Mouse (Mus musculus): Measurements from ENCODE around the gene Gm20696. TPM values are rescaled to one million over a fixed set of nuclear protein-coding genes. Genes with fewer than 3 reads are reported as not detected.

The Gm20696 gene
- polyA plus RNA-seq, 1 experiment: 3.0 TPM

GRCm38 (mm10) chr6:99272174-99272573 is 394.4 kb downstream of the Gm20696 start:
- Histone ChIP-seq H3K4me1 (ENCODE audit: control insufficient read depth, insufficient read depth, low read length) (peaks cover 2% of the 10 kb centered on the region; the same call in 1 of the 2 replicates), H3K4me3 (ENCODE audit: insufficient read depth, low read length) (no peak overlapping the region), H3K27ac (ENCODE audit: insufficient read depth, low read length) (no peak overlapping the region)
- TF ChIP-seq POLR2A (IDR thresholded peaks at IDR 0.05; ENCODE audit: extremely low read depth, insufficient read depth, low read length) (no peak), CTCF (IDR thresholded peaks at IDR 0.05; ENCODE audit: extremely low read depth, insufficient read depth, low read length) (no peak)

- Histone ChIP-seq H3K4me1 (ENCODE audit: control insufficient read depth, insufficient read depth, low read length) (peaks cover 2% of the 10 kb centered on the region; the same call in 1 of the 2 replicates), H3K4me3 (ENCODE audit: insufficient read depth, low read length) (no peak overlapping the region), H3K27ac (ENCODE audit: insufficient read depth, low read length) (no peak overlapping the region)
- no peak for TF ChIP-seq CTCF (IDR thresholded peaks at IDR 0.05; ENCODE audit: extremely low read depth, insufficient read depth, low read length)
Measured at GRCm38 (mm10) chr6:99271741-99272140, 394.9 kb downstream of the Gm20696 start.

- Histone ChIP-seq H3K27ac (ENCODE audit: insufficient read depth, low read length) (no peak overlapping the region), H3K4me1 (ENCODE audit: control insufficient read depth, insufficient read depth, low read length) (peaks cover 12% of the 10 kb centered on the region; the same call in 1 of the 2 replicates), H3K4me3 (ENCODE audit: insufficient read depth, low read length) (no peak overlapping the region)
- TF ChIP-seq POLR2A (IDR thresholded peaks at IDR 0.05; ENCODE audit: extremely low read depth, insufficient read depth, low read length) (no peak), CTCF (IDR thresholded peaks at IDR 0.05; ENCODE audit: extremely low read depth, insufficient read depth, low read length) (no peak)
Measured at GRCm38 (mm10) chr6:99269921-99270320, 396.7 kb downstream of the Gm20696 start.

GRCm38 (mm10) chr6:99268171-99269061 is 398.2 kb downstream of the Gm20696 start:
- Histone ChIP-seq H3K4me3 (ENCODE audit: insufficient read depth, low read length) (no peak overlapping the region), H3K27ac (ENCODE audit: insufficient read depth, low read length) (no peak overlapping the region), H3K4me1 (ENCODE audit: control insufficient read depth, insufficient read depth, low read length) (peaks cover 12% of the 10 kb centered on the region; the same call in 1 of the 2 replicates)
- TF ChIP-seq CTCF (IDR thresholded peaks at IDR 0.05; ENCODE audit: extremely low read depth, insufficient read depth, low read length) (no peak), POLR2A (IDR thresholded peaks at IDR 0.05; ENCODE audit: extremely low read depth, insufficient read depth, low read length) (no peak)

GRCm38 (mm10) chr6:99265945-99266656 is 400.5 kb downstream of the Gm20696 start:
- Histone ChIP-seq H3K27ac (ENCODE audit: insufficient read depth, low read length) (peak overlapping the region; percentile 69; the same call in 1 of the 2 replicates), H3K4me3 (ENCODE audit: insufficient read depth, low read length) (no peak overlapping the region), H3K4me1 (ENCODE audit: control insufficient read depth, insufficient read depth, low read length) (peaks cover 12% of the 10 kb centered on the region; the same call in 1 of the 2 replicates)
- no peak for TF ChIP-seq CTCF (IDR thresholded peaks at IDR 0.05; ENCODE audit: extremely low read depth, insufficient read depth, low read length)
- TF ChIP-seq POLR2A (IDR thresholded peaks at IDR 0.05; ENCODE audit: extremely low read depth, insufficient read depth, low read length): no peak

- Histone ChIP-seq H3K27ac (ENCODE audit: insufficient read depth, low read length) (no peak overlapping the region), H3K4me1 (ENCODE audit: control insufficient read depth, insufficient read depth, low read length) (peaks cover 12% of the 10 kb centered on the region; the same call in 1 of the 2 replicates), H3K4me3 (ENCODE audit: insufficient read depth, low read length) (no peak overlapping the region)
- TF ChIP-seq CTCF (IDR thresholded peaks at IDR 0.05; ENCODE audit: extremely low read depth, insufficient read depth, low read length): peak; percentile 38; the same call in 1 of the 2 replicates
- no peak for TF ChIP-seq POLR2A (IDR thresholded peaks at IDR 0.05; ENCODE audit: extremely low read depth, insufficient read depth, low read length)
Measured at GRCm38 (mm10) chr6:99265173-99265572, 401.4 kb downstream of the Gm20696 start.

GRCm38 (mm10) chr6:99264192-99265093 is 402.2 kb downstream of the Gm20696 start:
- peaks cover 10% of the 10 kb centered on the region; the same call in 1 of the 2 replicates for H3K4me1 ChIP-seq (ENCODE audit: control insufficient read depth, insufficient read depth, low read length)
- TF ChIP-seq POLR2A (IDR thresholded peaks at IDR 0.05; ENCODE audit: extremely low read depth, insufficient read depth, low read length) (no peak), CTCF (IDR thresholded peaks at IDR 0.05; ENCODE audit: extremely low read depth, insufficient read depth, low read length) (no peak)

GRCm38 (mm10) chr6:99263886-99264185 is 402.8 kb downstream of the Gm20696 start:
- TF ChIP-seq CTCF (IDR thresholded peaks at IDR 0.05; ENCODE audit: extremely low read depth, insufficient read depth, low read length) (no peak), POLR2A (IDR thresholded peaks at IDR 0.05; ENCODE audit: extremely low read depth, insufficient read depth, low read length) (no peak)
- H3K4me3 ChIP-seq (ENCODE audit: insufficient read depth, low read length): no peak overlapping the region
- H3K4me1 ChIP-seq (ENCODE audit: control insufficient read depth, insufficient read depth, low read length): peaks cover 10% of the 10 kb centered on the region; the same call in 1 of the 2 replicates
- H3K27ac ChIP-seq (ENCODE audit: insufficient read depth, low read length): no peak overlapping the region

More at GRCm38 (mm10) chr6:99264192-99265093, 402.2 kb downstream of the Gm20696 start:
- H3K27ac ChIP-seq (ENCODE audit: insufficient read depth, low read length): no peak overlapping the region
- H3K4me3 ChIP-seq (ENCODE audit: insufficient read depth, low read length): no peak overlapping the region
